Mouse (Mus musculus): ENCODE results near the gene Tll2.

Gene Tll2

GRCm38 (mm10) chr19:41088491-41088890 is 118.1 kb downstream of the Tll2 start:
- DNase-seq (ENCODE audit: low spot score in 2 of 2), result no peak

GRCm38 (mm10) chr19:41087901-41088300 is 118.7 kb downstream of the Tll2 start:
- no peak for DNase-seq (ENCODE audit: low spot score in 2 of 2)

GRCm38 (mm10) chr19:41086700-41087099 is 119.9 kb downstream of the Tll2 start:
- DNase-seq (ENCODE audit: low spot score in 2 of 2), result peak; percentile 87 to 91

GRCm38 (mm10) chr19:41086289-41086688 is 120.3 kb downstream of the Tll2 start:
- no peak for DNase-seq (ENCODE audit: low spot score in 2 of 2)

- DNase-seq (ENCODE audit: low spot score in 2 of 2), result no peak
Observed at GRCm38 (mm10) chr19:41083646-41084045, 123.0 kb downstream of the Tll2 start.

- no peak for DNase-seq (ENCODE audit: low spot score in 2 of 2)
Observed at GRCm38 (mm10) chr19:41081589-41081988, 125.0 kb downstream of the Tll2 start.

GRCm38 (mm10) chr19:41076906-41077305 is 129.7 kb downstream of the Tll2 start, which contains the start of gene Opalin:
Gene Opalin, minus strand, starts transcription at chr19:41077113.
- no peak for DNase-seq (ENCODE audit: low spot score in 2 of 2)

GRCm38 (mm10) chr19:41073746-41074455 is 132.7 kb downstream of the Tll2 start:
- no peak for DNase-seq (ENCODE audit: low spot score in 2 of 2)

- DNase-seq (ENCODE audit: low spot score in 2 of 2), result peak; percentile 90 to 94
Observed at GRCm38 (mm10) chr19:41071500-41071899, 135.1 kb downstream of the Tll2 start.

GRCm38 (mm10) chr19:41054702-41055101 is 151.9 kb downstream of the Tll2 start:
- DNase-seq (ENCODE audit: low spot score in 2 of 2), result no peak

GRCm38 (mm10) chr19:41053530-41053929 is 153.1 kb downstream of the Tll2 start:
- DNase-seq (ENCODE audit: low spot score in 2 of 2), result no peak

GRCm38 (mm10) chr19:41052247-41052646 is 154.4 kb downstream of the Tll2 start:
- DNase-seq (ENCODE audit: low spot score in 2 of 2), result no peak

- DNase-seq (ENCODE audit: low spot score in 2 of 2), result no peak
Observed at GRCm38 (mm10) chr19:41051714-41052113, 154.9 kb downstream of the Tll2 start.

- no peak for DNase-seq (ENCODE audit: low spot score in 2 of 2)
Observed at GRCm38 (mm10) chr19:41048187-41048559, 158.5 kb downstream of the Tll2 start.

GRCm38 (mm10) chr19:41047437-41048186 is 159.0 kb downstream of the Tll2 start:
- DNase-seq (ENCODE audit: low spot score in 2 of 2), result peak in 1 of 2 experiments; percentile 42

- no peak for DNase-seq (ENCODE audit: low spot score in 2 of 2)
Observed at GRCm38 (mm10) chr19:41045091-41045770, 161.4 kb downstream of the Tll2 start.

- no peak for DNase-seq (ENCODE audit: low spot score in 2 of 2)
Observed at GRCm38 (mm10) chr19:41039110-41039509, 167.5 kb downstream of the Tll2 start.

- no peak for DNase-seq (ENCODE audit: low spot score in 2 of 2)
Observed at GRCm38 (mm10) chr19:41035809-41036551, 170.7 kb downstream of the Tll2 start.

Measured in right cerebral cortex, postnatal 10 days (tissue).